Comparison of ENCODE assay signal across 13 mouse cellular contexts in the genomic region with DNA sequence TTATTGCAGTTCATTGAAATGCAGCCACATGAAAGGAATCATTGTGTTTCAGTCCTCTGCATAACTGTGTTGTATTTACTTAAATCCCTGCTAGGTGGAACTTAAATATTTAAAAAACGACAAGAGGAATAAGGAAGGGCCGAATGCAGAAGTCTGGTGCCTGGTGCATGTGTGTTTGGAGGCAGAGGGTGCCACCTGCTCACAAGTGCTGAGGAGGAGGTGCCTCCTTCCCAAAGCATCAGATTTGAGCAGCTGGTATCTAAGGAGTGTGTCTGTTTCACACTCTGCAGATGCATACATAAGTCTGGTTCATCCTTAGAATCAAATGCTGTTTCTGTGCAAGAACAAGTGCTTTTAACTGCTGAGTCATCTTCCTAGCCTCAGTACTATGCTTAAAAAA.
DNase-seq lines count a peak whose midpoint lies in the region; ATAC-seq lines count a peak whose summit lies in the region.
"Had no signal": no experiment of that assay in that cellular context is flagged by ENCODE, and none has a peak within 500 bp of the region (broad histone marks: within the 10 kb centered on the region; RNA-seq: fewer than 3 reads in every experiment).

No protein-coding gene starts in this region.

- H3K4me3 ChIP-seq in forebrain, embryonic 16.5 days (replicated peaks; ENCODE audit: low read length): no peak overlapping the region
- H3K4me3 ChIP-seq in forebrain, embryonic 11.5 days (ENCODE audit: low read depth, low read length): no peak overlapping the region
- H3K4me3 ChIP-seq in lung, embryonic 16.5 days (ENCODE audit: low read length): no peak overlapping the region
- H3K4me3 ChIP-seq in midbrain, embryonic 13.5 days (replicated peaks): no peak overlapping the region
- H3K4me3 ChIP-seq: heart, embryonic 15.5 days; liver, embryonic 13.5 days had no signal

- H3K36me3 ChIP-seq in forebrain, embryonic 16.5 days (ENCODE audit: control insufficient read depth, insufficient read depth): no peaks in the 10 kb centered on the region
- H3K36me3 ChIP-seq in forebrain, embryonic 11.5 days (ENCODE audit: control insufficient read depth, insufficient read depth, low read length): no peaks in the 10 kb centered on the region
- no peaks in the 10 kb centered on the region for H3K36me3 ChIP-seq in lung, embryonic 16.5 days (ENCODE audit: control insufficient read depth, insufficient read depth, low read length)
- no peaks in the 10 kb centered on the region for H3K36me3 ChIP-seq in midbrain, embryonic 13.5 days
- H3K36me3 ChIP-seq: heart, embryonic 15.5 days; liver, embryonic 13.5 days had no signal

- no peaks in the 10 kb centered on the region for H3K4me1 ChIP-seq in forebrain, embryonic 16.5 days (replicated peaks; ENCODE audit: control insufficient read depth, insufficient read depth, low read length)
- no peaks in the 10 kb centered on the region for H3K4me1 ChIP-seq in forebrain, embryonic 11.5 days (replicated peaks; ENCODE audit: control insufficient read depth, insufficient read depth, low read length)
- H3K4me1 ChIP-seq in lung, embryonic 16.5 days (replicated peaks; ENCODE audit: control insufficient read depth, insufficient read depth, low read length): peaks cover 11% of the 10 kb centered on the region
- H3K4me1 ChIP-seq in midbrain, embryonic 13.5 days (replicated peaks): no peaks in the 10 kb centered on the region
- H3K4me1 ChIP-seq: heart, embryonic 15.5 days; liver, embryonic 13.5 days had no signal

- H3K9me3 ChIP-seq in forebrain, embryonic 16.5 days (ENCODE audit: control insufficient read depth, low read length): no peaks in the 10 kb centered on the region
- H3K9me3 ChIP-seq in forebrain, embryonic 11.5 days (ENCODE audit: control insufficient read depth, low read length): no peaks in the 10 kb centered on the region
- no peaks in the 10 kb centered on the region for H3K9me3 ChIP-seq in lung, embryonic 16.5 days (ENCODE audit: control insufficient read depth, low read length)
- H3K9me3 ChIP-seq in midbrain, embryonic 13.5 days: no peaks in the 10 kb centered on the region
- H3K9me3 ChIP-seq: heart, embryonic 15.5 days; liver, embryonic 13.5 days had no signal

- no peak for DNase-seq in forebrain, embryonic 11.5 days (ENCODE audit: low spot score)
- no peak for DNase-seq in lung, adult 18-20 months
- peak; percentile 73 to 83 for DNase-seq in left cerebral cortex, adult 9 months (ENCODE audit: low spot score in 2 of 2)
- DNase-seq in telencephalon, adult 2 months (ENCODE audit: low read depth, low spot score): peak; percentile 93
- no peak for DNase-seq in cerebellum, adult 11-12 months
- DNase-seq: cerebellum, adult 18-20 months; gastrocnemius, postnatal 36 days; liver, embryonic 13.5 days had no signal

- H3K4me2 ChIP-seq in forebrain, embryonic 16.5 days (ENCODE audit: low read length): no peak overlapping the region
- no peak overlapping the region for H3K4me2 ChIP-seq in forebrain, embryonic 11.5 days (ENCODE audit: low read depth, low read length, severe bottlenecking)
- no peak overlapping the region for H3K4me2 ChIP-seq in lung, embryonic 16.5 days (ENCODE audit: low read depth, low read length)
- H3K4me2 ChIP-seq in midbrain, embryonic 13.5 days (replicated peaks): no peak overlapping the region
- H3K4me2 ChIP-seq: heart, embryonic 15.5 days; hindbrain, embryonic 14.5 days; liver, embryonic 13.5 days had no signal

- H3K27me3 ChIP-seq in forebrain, embryonic 16.5 days (replicated peaks; ENCODE audit: control insufficient read depth, insufficient read depth, low read length): no peaks in the 10 kb centered on the region
- H3K27me3 ChIP-seq in forebrain, embryonic 11.5 days (ENCODE audit: control insufficient read depth, insufficient read depth, low read length): no peaks in the 10 kb centered on the region
- no peaks in the 10 kb centered on the region for H3K27me3 ChIP-seq in lung, embryonic 16.5 days (ENCODE audit: control insufficient read depth, insufficient read depth, low read depth, low read length)
- no peaks in the 10 kb centered on the region for H3K27me3 ChIP-seq in midbrain, embryonic 13.5 days
- H3K27me3 ChIP-seq: heart, embryonic 15.5 days; liver, embryonic 13.5 days had no signal

- ATAC-seq in forebrain, embryonic 16.5 days: peak; percentile 59
- no peak for ATAC-seq in forebrain, embryonic 11.5 days (replicated peaks; ENCODE audit: low FRiP score)
- peak; percentile 91 for ATAC-seq in lung, embryonic 16.5 days (ENCODE audit: low read depth)
- ATAC-seq in midbrain, embryonic 13.5 days: no peak

- H3K9ac ChIP-seq in forebrain, embryonic 16.5 days (replicated peaks; ENCODE audit: low read depth, low read length): no peak overlapping the region
- no peak overlapping the region for H3K9ac ChIP-seq in forebrain, embryonic 11.5 days (ENCODE audit: low read length)
- H3K9ac ChIP-seq in lung, embryonic 16.5 days (ENCODE audit: low read length): no peak overlapping the region
- no peak overlapping the region for H3K9ac ChIP-seq in midbrain, embryonic 13.5 days (replicated peaks)
- H3K9ac ChIP-seq: heart, embryonic 15.5 days; hindbrain, embryonic 14.5 days; liver, embryonic 13.5 days had no signal

- no peak overlapping the region for H3K27ac ChIP-seq in forebrain, embryonic 16.5 days (ENCODE audit: low read length)
- no peak overlapping the region for H3K27ac ChIP-seq in forebrain, embryonic 11.5 days (ENCODE audit: low read depth, low read length)
- peak overlapping the region; percentile 55 for H3K27ac ChIP-seq in lung, embryonic 16.5 days (ENCODE audit: low read length)
- H3K27ac ChIP-seq in midbrain, embryonic 13.5 days: no peak overlapping the region
- H3K27ac ChIP-seq: heart, embryonic 15.5 days; hindbrain, embryonic 14.5 days; liver, embryonic 13.5 days had no signal

- WGBS in forebrain, embryonic 16.5 days: 52% methylated on average over 2 of the region's 2 CpGs
- 83% methylated on average over 2 of the region's 2 CpGs for WGBS in forebrain, embryonic 11.5 days
- 34% methylated on average over 2 of the region's 2 CpGs for WGBS in lung, embryonic 16.5 days
- WGBS in midbrain, embryonic 13.5 days: 73% methylated on average over 2 of the region's 2 CpGs

Comparison
In these comparisons a context has a peak if more than half of its experiments do, and no peak if none do; other contexts are left out.
1. ATAC-seq: peak in forebrain, embryonic 16.5 days (single experiment) and lung, embryonic 16.5 days (single experiment); none in forebrain, embryonic 11.5 days (single experiment) and midbrain, embryonic 13.5 days (single experiment).
2. DNase-seq: peak in left cerebral cortex, adult 9 months (2 of 2) and telencephalon, adult 2 months (single experiment); none in forebrain, embryonic 11.5 days (single experiment), lung, adult 18-20 months (0 of 2) and cerebellum, adult 11-12 months (single experiment).